Mouse (Mus musculus) forebrain, embryonic 11.5 days (tissue): ENCODE results near the gene Nfe2l1. TPM values are rescaled to one million over a fixed set of nuclear protein-coding genes. Genes with fewer than 3 reads are reported as not detected.
A peak's percentile ranks its signal among the peaks of the same experiment; 100 is the strongest.

ENCODE experiments used
- ATAC-seq: fragments of 200-750 bp; cut with Nextera tagmentation; replicated peaks from 2 replicates; pipeline ENCODE4 v1.8.0; 2017; ENCODE audit warnings: moderate TSS enrichment; ENCODE audit not compliant: low FRiP score
- DNase-seq: peaks from one replicate; pipeline ENCODE4 v3.0.0-alpha.2; 2017; ENCODE audit warnings: low spot score
- H3K27ac ChIP-seq: fragments of 300-500 bp; sonication (generic); 2 replicates; pipeline ENCODE4 v1.5.1; 2014; ENCODE audit warnings: low read depth, low read length
- H3K27me3 ChIP-seq: fragments of 300-500 bp; sonication (generic); 2 replicates; pipeline ENCODE4 v1.6.1; 2014; ENCODE audit warnings: mild to moderate bottlenecking, low read length, mixed read lengths; ENCODE audit not compliant: control insufficient read depth, insufficient read depth
- H3K36me3 ChIP-seq: fragments of 300-500 bp; sonication (generic); 2 replicates; pipeline ENCODE4 v1.6.1; 2014; ENCODE audit warnings: mild to moderate bottlenecking, low read length, moderate library complexity, mixed read lengths; ENCODE audit not compliant: control insufficient read depth, insufficient read depth
- H3K4me1 ChIP-seq: fragments of 300-500 bp; sonication (generic); replicated peaks from 2 replicates; pipeline ENCODE4 v1.6.1; 2014; ENCODE audit warnings: low read length, mixed read lengths; ENCODE audit not compliant: control insufficient read depth, insufficient read depth
- H3K4me2 ChIP-seq: fragments of 300-500 bp; sonication (generic); 2 replicates; pipeline ENCODE4 v1.6.1; 2014; ENCODE audit warnings: low read depth, mild to moderate bottlenecking, low read length, moderate library complexity, mixed read lengths; ENCODE audit not compliant: severe bottlenecking
- H3K4me3 ChIP-seq: fragments of 300-500 bp; sonication (generic); 2 replicates; pipeline ENCODE4 v1.5.1; 2014; ENCODE audit warnings: low read depth, low read length
- H3K9ac ChIP-seq: fragments of 300-500 bp; sonication (generic); 2 replicates; pipeline ENCODE4 v1.6.1; 2014; ENCODE audit warnings: low read length
- H3K9me3 ChIP-seq: fragments of 300-500 bp; sonication (generic); 2 replicates; pipeline ENCODE4 v1.6.1; 2016; ENCODE audit warnings: low read length, mixed read lengths; ENCODE audit not compliant: control insufficient read depth
- WGBS: fragments of 180-500 bp; shearing (Covaris S2); extraction: QIAGEN DNeasy Blood & Tissue Kit; methylation state at CpG from one replicate; pipeline ENCODE4 v1.1.7; 2014; 5-methylcytosine and 5-hydroxymethylcytosine counted together
- polyA plus RNA-seq: library from polyadenylated mRNA; unstranded; fragments of >200 nt; fragmentation: Nextera tagmentation; extraction: Ambion mirVana; gene quantifications from 2 replicates; pipeline ENCODE4 v1.2.1, GENCODE M21; 2014

Nfe2l1 gene
- polyA plus RNA-seq, 1 experiment from 2014 or later, result 42.9 TPM

DNA sequence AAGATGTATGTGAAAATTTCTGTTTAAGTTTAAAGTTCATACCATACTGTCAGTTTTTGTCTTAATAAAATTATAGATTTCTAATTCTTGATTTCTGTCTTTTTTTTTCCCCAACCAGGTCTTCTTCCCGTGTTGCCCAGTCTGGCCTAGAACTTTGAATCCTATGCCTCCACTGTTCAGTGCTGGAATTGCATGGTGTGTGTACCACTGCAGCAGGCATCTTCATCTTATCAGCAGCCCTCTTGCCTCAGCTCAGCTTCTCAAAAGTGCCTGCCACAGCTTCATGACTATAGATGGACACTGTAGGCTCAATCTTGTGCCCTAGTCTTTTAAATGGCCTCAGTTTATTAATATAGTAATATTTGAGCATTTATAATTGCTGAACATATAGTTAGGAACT, 21.7 kb downstream of the Nfe2l1 start:
- H3K36me3 ChIP-seq, result peaks cover 25% of the 10 kb centered on the region
- H3K27me3 ChIP-seq, result no peaks in the 10 kb centered on the region
- 75% methylated on average over 1 of the region's 1 CpGs for WGBS
- DNase-seq (no peak), ATAC-seq (no peak)
- no peak overlapping the region for H3K4me2 ChIP-seq
- no peak overlapping the region for H3K4me3 ChIP-seq
- no peaks in the 10 kb centered on the region for H3K9me3 ChIP-seq
- H3K9ac ChIP-seq, result no peak overlapping the region
- H3K4me1 ChIP-seq, result no peaks in the 10 kb centered on the region
- H3K27ac ChIP-seq, result no peak overlapping the region

DNA sequence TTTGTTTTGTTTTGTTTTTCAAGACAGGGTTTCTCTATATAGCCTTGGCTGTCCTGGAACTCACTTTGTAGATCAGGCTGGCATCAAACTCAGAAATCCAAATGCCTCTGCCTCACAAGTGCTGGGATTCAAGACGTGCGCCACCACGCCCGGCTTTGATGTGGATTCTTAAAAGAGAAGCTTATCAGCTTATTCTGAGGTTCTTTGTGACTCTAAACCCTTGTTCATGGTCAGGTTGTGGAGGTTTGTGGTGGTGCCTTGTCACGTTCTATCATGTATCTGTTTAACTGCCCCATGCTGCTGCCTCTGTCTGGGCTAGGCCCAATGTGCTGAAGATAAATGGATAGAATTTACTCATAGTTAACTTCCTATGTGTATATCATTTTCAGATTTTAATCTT, 24.2 kb downstream of the Nfe2l1 start:
- no peaks in the 10 kb centered on the region for H3K9me3 ChIP-seq
- no peak for DNase-seq
- H3K9ac ChIP-seq, result no peak overlapping the region
- ATAC-seq, result no peak
- 96% methylated on average over 5 of the region's 5 CpGs for WGBS
- H3K27ac ChIP-seq, result no peak overlapping the region
- no peaks in the 10 kb centered on the region for H3K4me1 ChIP-seq
- no peaks in the 10 kb centered on the region for H3K27me3 ChIP-seq
- no peak overlapping the region for H3K4me3 ChIP-seq
- no peak overlapping the region for H3K4me2 ChIP-seq
- peaks cover 25% of the 10 kb centered on the region for H3K36me3 ChIP-seq

DNA sequence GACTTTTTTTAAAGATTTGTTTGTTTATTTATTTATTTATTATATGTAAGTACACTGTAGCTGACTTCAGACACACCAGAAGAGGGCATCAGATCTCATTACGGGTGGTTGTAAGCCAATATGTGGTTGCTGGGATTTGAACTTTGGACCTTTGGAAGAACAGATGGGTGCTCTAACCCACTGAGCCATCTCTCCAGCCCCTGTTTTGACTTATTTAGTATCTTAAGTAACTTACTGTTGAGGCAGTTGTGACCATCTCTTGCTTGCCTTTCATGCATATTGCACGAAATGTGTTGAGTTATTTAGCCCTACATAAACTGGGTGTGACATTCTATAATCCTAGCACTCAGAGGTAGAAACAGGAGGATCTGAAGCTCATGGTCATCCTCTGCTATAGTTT, 30.3 kb downstream of the Nfe2l1 start:
- Histone ChIP-seq H3K4me3 (no peak overlapping the region), H3K4me1 (no peaks in the 10 kb centered on the region), H3K9me3 (no peaks in the 10 kb centered on the region), H3K4me2 (no peak overlapping the region), H3K27me3 (no peaks in the 10 kb centered on the region), H3K27ac (no peak overlapping the region), H3K9ac (no peak overlapping the region), H3K36me3 (no peaks in the 10 kb centered on the region; the same call in 1 of the 2 replicates)
- ATAC-seq (no peak), DNase-seq (no peak)
- WGBS, result 98% methylated on average over 2 of the region's 2 CpGs

DNA sequence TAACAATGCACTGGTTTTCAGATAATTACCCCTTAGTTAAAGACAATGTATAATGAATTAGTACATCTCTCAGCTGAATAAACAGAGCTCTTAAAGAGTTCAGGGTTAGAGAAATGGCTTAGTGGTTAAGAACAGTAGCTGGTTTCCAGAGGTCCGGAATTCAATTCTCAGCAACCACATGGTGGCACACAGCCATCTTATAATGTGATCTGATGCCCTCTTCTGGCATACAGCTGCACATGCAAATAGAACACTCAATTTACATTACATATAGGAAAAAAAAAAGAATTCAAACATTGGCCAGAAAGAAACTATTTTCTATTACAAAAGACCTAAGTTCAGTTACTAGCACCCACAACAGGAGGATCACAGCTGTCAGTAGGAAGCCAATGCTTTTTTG, 33.2 kb downstream of the Nfe2l1 start:
- H3K27ac ChIP-seq, result no peak overlapping the region
- H3K36me3 ChIP-seq, result no peaks in the 10 kb centered on the region; the same call in 1 of the 2 replicates
- no peaks in the 10 kb centered on the region for H3K9me3 ChIP-seq
- H3K4me1 ChIP-seq, result no peaks in the 10 kb centered on the region; the same call in 1 of the 2 replicates
- H3K9ac ChIP-seq, result no peak overlapping the region
- no peak overlapping the region for H3K4me2 ChIP-seq
- 77% methylated on average over 1 of the region's 1 CpGs for WGBS
- H3K27me3 ChIP-seq, result no peaks in the 10 kb centered on the region
- ATAC-seq (no peak), DNase-seq (no peak)
- no peak overlapping the region for H3K4me3 ChIP-seq

DNA sequence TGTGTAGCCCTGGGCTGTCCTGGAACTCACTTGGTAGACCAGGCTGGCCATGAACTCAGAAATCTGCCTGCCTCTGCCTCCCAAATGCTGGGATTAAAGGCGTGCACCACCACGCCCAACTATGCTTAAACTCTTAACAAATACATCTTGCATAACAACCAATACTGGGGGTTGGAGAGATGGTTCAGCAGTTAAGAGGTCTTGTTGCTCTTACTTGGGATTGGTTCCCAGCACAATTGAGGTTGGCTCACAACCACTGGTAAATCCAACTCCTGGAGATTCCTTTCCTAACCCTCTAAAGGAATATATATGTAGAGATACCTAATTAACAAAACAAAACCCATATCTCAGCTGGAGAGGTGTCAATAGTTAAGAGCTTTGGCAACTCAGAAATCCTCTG, 33.7 kb downstream of the Nfe2l1 start:
- H3K4me3 ChIP-seq, result no peak overlapping the region
- no peak overlapping the region for H3K4me2 ChIP-seq
- H3K9me3 ChIP-seq, result no peaks in the 10 kb centered on the region
- no peaks in the 10 kb centered on the region for H3K27me3 ChIP-seq
- 95% methylated on average over 2 of the region's 2 CpGs for WGBS
- no peak overlapping the region for H3K27ac ChIP-seq
- DNase-seq (no peak), ATAC-seq (no peak)
- H3K4me1 ChIP-seq, result no peaks in the 10 kb centered on the region; the same call in 1 of the 2 replicates
- H3K9ac ChIP-seq, result no peak overlapping the region
- no peaks in the 10 kb centered on the region; the same call in 1 of the 2 replicates for H3K36me3 ChIP-seq

DNA sequence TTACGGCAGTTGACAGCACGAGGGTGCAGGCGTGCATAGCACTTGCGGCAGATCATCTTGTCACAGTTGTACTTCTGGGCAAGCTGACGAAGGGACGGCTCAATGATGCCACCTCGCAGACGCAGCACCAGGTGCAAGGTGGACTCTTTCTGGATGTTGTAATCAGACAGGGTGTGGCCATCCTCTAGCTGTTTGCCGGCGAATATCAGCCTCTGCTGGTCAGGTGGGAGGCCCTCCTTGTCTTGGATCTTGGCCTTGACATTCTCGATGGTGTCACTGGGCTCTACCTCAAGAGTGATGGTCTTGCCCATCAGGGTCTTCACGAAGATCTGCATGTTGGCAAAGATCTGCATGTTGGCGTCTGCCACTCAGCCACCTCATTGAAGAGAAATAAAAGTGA, 34.3 kb downstream of the Nfe2l1 start:
- H3K4me1 ChIP-seq, result peaks cover 4% of the 10 kb centered on the region; the same call in 1 of the 2 replicates
- H3K9ac ChIP-seq, result no peak overlapping the region
- H3K36me3 ChIP-seq, result no peaks in the 10 kb centered on the region; the same call in 1 of the 2 replicates
- H3K27ac ChIP-seq, result no peak overlapping the region
- no peaks in the 10 kb centered on the region for H3K27me3 ChIP-seq
- no peak overlapping the region for H3K4me3 ChIP-seq
- H3K9me3 ChIP-seq, result no peaks in the 10 kb centered on the region
- H3K4me2 ChIP-seq, result no peak overlapping the region
- ATAC-seq (no peak), DNase-seq (no peak)
- WGBS, result 97% methylated on average over 13 of the region's 13 CpGs

DNA sequence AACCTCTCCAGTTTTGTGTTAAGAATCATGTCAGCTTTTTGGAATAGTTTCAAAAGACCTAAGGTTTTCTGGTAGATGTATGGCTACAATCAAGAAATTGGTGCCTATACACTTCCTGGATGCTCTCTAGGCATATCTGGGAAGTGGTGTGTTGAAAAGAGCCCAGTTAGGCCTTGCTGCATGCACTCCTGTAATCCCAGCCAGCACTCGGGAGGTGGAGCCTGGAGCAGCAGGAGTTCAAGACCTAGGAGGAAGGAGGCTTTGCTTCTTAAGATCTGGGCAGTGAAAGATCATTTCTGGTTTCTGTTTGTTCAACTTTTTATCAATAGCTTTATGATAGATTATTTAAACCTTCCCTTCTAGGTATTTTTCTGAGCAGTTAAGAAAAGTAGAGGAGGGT, 39.1 kb downstream of the Nfe2l1 start:
- no peak overlapping the region for H3K27ac ChIP-seq
- peak overlapping the region; percentile 47 for H3K9ac ChIP-seq
- H3K4me3 ChIP-seq, result peak overlapping the region; percentile 93
- H3K4me2 ChIP-seq, result peak overlapping the region; percentile 89
- 0% methylated on average over 1 of the region's 1 CpGs for WGBS
- no peaks in the 10 kb centered on the region for H3K27me3 ChIP-seq
- H3K4me1 ChIP-seq, result peaks cover 9% of the 10 kb centered on the region
- ATAC-seq (no peak), DNase-seq (no peak)
- H3K36me3 ChIP-seq, result no peaks in the 10 kb centered on the region; the same call in 1 of the 2 replicates
- H3K9me3 ChIP-seq, result no peaks in the 10 kb centered on the region

DNA sequence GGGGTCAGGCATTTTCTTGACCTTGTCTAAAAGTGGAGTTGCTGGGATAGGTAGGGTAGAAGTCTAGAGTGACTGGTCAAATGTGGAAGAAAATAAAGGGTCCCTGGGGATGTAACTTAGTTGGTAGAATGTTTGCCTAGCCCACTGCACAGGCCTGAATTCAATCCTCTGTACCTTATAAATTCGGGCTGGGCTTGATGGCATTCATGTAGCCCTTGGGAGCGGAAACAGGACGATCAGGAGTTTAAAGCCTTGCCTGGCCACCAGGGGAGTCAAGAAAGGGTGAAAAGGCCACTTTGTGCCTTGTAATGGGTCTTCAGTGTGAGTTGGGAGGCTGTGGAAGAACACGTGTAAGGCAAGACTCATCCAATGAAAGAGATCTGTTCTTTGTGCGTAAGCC, 39.8 kb downstream of the Nfe2l1 start:
- Histone ChIP-seq H3K4me3 (peak overlapping the region; percentile 93), H3K9ac (peak overlapping the region; percentile 97), H3K27me3 (no peaks in the 10 kb centered on the region), H3K36me3 (no peaks in the 10 kb centered on the region), H3K4me1 (peaks cover 9% of the 10 kb centered on the region), H3K9me3 (no peaks in the 10 kb centered on the region), H3K4me2 (peak overlapping the region; percentile 89), H3K27ac (no peak overlapping the region)
- DNase-seq (no peak), ATAC-seq (no peak)
- 5% methylated on average over 5 of the region's 5 CpGs for WGBS
